Mouse (Mus musculus): ENCODE measurements around the gene Cmss1. TPM values are rescaled to one million over a fixed set of nuclear protein-coding genes. Genes with fewer than 3 reads are reported as not detected.

Cmss1 gene
- polyA plus RNA-seq, 1 experiment from 2014 or later, result 27.5 TPM

GRCm38 (mm10) chr16:57495476-57496203, 111.0 kb downstream of the Cmss1 start:
- Histone ChIP-seq H3K27me3 (replicated peaks) (no peaks in the 10 kb centered on the region), H3K9ac (no peak overlapping the region), H3K27ac (ENCODE audit: poor library complexity, severe bottlenecking) (no peak overlapping the region), H3K9me3 (replicated peaks) (no peaks in the 10 kb centered on the region), H3K36me3 (no peaks in the 10 kb centered on the region), H3K4me2 (no peak overlapping the region), H3K4me3 (no peak overlapping the region), H3K4me1 (replicated peaks) (peaks cover 14% of the 10 kb centered on the region)
- WGBS, result 73% methylated on average over 10 of the region's 10 CpGs
- ATAC-seq (ENCODE audit: insufficient number of reproducible peaks, low FRiP score), result no peak

DNA sequence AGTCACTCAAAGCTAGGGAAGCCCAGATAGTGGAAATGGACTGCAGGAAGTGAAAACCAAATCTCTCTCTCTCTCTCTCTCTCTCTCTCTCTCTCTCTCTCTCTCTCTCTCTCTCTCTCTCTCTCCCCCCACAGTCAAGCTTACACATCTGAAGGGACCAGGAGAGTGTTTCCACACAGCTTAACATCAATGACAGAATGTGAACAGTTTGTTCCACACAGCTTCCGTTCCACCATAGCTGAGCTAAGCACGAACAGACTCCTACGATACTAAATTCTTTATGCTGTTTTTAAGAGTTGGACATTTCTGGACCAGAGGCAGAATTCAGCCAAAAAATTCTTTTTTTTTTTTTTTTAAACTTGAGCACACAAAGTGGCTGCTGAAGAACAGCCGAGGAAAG, 114.8 kb downstream of the Cmss1 start:
- Histone ChIP-seq H3K36me3 (no peaks in the 10 kb centered on the region), H3K27me3 (replicated peaks) (no peaks in the 10 kb centered on the region), H3K4me3 (no peak overlapping the region), H3K9ac (no peak overlapping the region), H3K27ac (ENCODE audit: poor library complexity, severe bottlenecking) (no peak overlapping the region), H3K9me3 (replicated peaks) (no peaks in the 10 kb centered on the region), H3K4me2 (no peak overlapping the region), H3K4me1 (replicated peaks) (peaks cover 11% of the 10 kb centered on the region)
- ATAC-seq (ENCODE audit: insufficient number of reproducible peaks, low FRiP score), result no peak
- WGBS, result 81% methylated on average over 4 of the region's 4 CpGs

DNA sequence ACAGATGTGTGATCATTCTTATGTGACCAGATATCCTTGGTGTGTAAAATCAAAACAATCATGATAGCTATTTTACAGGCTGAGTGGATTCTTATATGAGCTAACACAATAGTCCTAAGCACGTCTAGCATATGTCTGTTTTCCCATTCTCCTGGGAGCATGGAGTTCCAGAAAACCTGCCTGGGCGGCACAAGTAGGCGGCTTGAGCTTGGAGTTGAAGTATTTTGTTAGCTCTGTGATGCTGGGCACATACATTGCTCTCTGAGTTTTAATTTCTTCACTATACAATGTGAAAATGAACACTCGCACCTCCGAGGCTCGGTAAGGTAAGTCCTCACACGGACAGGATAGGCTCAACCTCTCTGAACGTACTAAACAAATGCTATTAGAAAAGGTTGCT, 116.0 kb downstream of the Cmss1 start:
- WGBS, result 91% methylated on average over 8 of the region's 8 CpGs
- no peak overlapping the region for H3K9ac ChIP-seq
- H3K27me3 ChIP-seq (replicated peaks), result no peaks in the 10 kb centered on the region
- no peaks in the 10 kb centered on the region; the same call in 1 of the 2 replicates for H3K4me1 ChIP-seq (replicated peaks)
- H3K9me3 ChIP-seq (replicated peaks), result no peaks in the 10 kb centered on the region
- no peak overlapping the region for H3K4me3 ChIP-seq
- H3K36me3 ChIP-seq, result no peaks in the 10 kb centered on the region
- H3K4me2 ChIP-seq, result no peak overlapping the region
- no peak overlapping the region for H3K27ac ChIP-seq (ENCODE audit: poor library complexity, severe bottlenecking)
- no peak for ATAC-seq (ENCODE audit: insufficient number of reproducible peaks, low FRiP score)

GRCm38 (mm10) chr16:57488661-57489060, 118.0 kb downstream of the Cmss1 start:
- Histone ChIP-seq H3K9me3 (replicated peaks) (no peaks in the 10 kb centered on the region), H3K27me3 (replicated peaks) (no peaks in the 10 kb centered on the region), H3K4me1 (replicated peaks) (peaks cover 8% of the 10 kb centered on the region), H3K4me2 (no peak overlapping the region), H3K4me3 (no peak overlapping the region), H3K36me3 (no peaks in the 10 kb centered on the region), H3K9ac (no peak overlapping the region), H3K27ac (ENCODE audit: poor library complexity, severe bottlenecking) (no peak overlapping the region)
- no peak for ATAC-seq (ENCODE audit: insufficient number of reproducible peaks, low FRiP score)

DNA sequence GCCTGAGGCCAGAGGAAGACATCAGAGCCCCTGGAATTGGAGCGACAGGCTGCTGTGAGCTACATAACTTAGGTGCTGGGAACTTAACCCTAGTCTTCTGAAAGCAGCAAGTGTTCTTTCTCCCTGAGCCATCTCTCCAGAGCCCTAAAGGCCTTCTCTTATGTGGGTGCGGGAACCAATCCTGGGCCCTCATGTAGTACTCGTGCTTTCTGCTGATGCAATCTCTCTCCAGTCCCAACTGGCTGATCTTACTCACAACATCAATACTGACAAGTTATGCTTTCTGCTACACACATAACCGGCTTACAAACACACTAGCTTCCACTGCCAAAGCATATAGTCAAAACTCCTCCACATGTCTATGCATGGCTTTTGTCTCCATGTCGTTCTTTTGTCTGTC, 120.4 kb downstream of the Cmss1 start:
- H3K27ac ChIP-seq (ENCODE audit: poor library complexity, severe bottlenecking), result no peak overlapping the region

GRCm38 (mm10) chr16:57485265-57485664, 121.4 kb downstream of the Cmss1 start:
- no peaks in the 10 kb centered on the region for H3K9me3 ChIP-seq (replicated peaks)
- no peaks in the 10 kb centered on the region for H3K27me3 ChIP-seq (replicated peaks)
- no peaks in the 10 kb centered on the region for H3K36me3 ChIP-seq
- WGBS, result 45% methylated on average over 9 of the region's 9 CpGs
- ATAC-seq (ENCODE audit: insufficient number of reproducible peaks, low FRiP score), result 0 out of 2 replicates have a peak, but pooled peaks have one; percentile 29
- H3K4me2 ChIP-seq, result no peak overlapping the region
- H3K4me1 ChIP-seq (replicated peaks), result peaks cover 19% of the 10 kb centered on the region
- H3K27ac ChIP-seq (ENCODE audit: poor library complexity, severe bottlenecking), result no peak overlapping the region
- no peak overlapping the region for H3K4me3 ChIP-seq
- H3K9ac ChIP-seq, result no peak overlapping the region

More for the DNA sequence above, 120.4 kb downstream of the Cmss1 start:
- Histone ChIP-seq H3K4me1 (replicated peaks) (peaks cover 13% of the 10 kb centered on the region), H3K9me3 (replicated peaks) (no peaks in the 10 kb centered on the region), H3K4me2 (no peak overlapping the region), H3K9ac (no peak overlapping the region), H3K4me3 (no peak overlapping the region), H3K36me3 (no peaks in the 10 kb centered on the region), H3K27me3 (replicated peaks) (no peaks in the 10 kb centered on the region)
- no peak for ATAC-seq (ENCODE audit: insufficient number of reproducible peaks, low FRiP score)
- 87% methylated on average over 5 of the region's 5 CpGs for WGBS

DNA sequence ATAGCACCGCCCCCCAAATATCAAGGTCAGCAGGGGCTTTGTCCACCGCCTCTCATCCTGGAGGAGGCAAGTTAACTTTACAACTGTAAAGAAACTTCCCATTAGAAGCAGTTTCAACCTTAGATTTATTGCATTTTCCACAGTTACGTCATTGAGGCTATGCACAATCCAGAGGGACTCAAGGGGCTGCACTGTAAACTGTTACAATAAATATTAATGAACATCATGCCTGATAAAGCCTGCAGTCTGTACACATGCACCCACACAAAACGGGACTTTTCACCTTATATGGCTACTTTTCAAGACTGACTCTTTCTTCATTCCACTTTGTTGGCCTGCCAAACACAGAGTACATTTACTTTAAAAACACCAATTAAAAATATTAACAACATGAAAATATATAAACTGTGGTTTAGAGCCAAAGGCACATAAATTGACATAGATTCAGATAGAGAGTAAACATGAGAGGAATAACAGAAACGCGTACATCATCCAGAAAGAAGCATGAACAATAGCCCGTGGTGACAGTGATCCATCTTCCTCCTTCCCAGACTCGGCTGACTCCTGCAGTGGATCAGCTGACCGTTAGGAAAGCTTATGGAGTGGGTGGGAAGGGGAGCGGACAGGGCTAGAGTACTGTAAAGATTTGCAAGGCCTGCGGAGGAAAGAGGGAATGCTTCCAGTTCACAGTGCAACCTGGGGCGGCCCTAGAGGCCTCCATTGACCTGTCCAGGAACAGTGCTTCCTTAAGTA, 122.4 kb downstream of the Cmss1 start:
- Histone ChIP-seq H3K4me1 (replicated peaks) (peaks cover 23% of the 10 kb centered on the region), H3K4me3 (no peak overlapping the region), H3K36me3 (no peaks in the 10 kb centered on the region), H3K27ac (ENCODE audit: poor library complexity, severe bottlenecking) (no peak overlapping the region), H3K4me2 (no peak overlapping the region), H3K9ac (no peak overlapping the region), H3K27me3 (replicated peaks) (no peaks in the 10 kb centered on the region), H3K9me3 (replicated peaks) (no peaks in the 10 kb centered on the region)
- WGBS, result 67% methylated on average over 12 of the region's 12 CpGs
- ATAC-seq (ENCODE audit: insufficient number of reproducible peaks, low FRiP score), result no peak

DNA sequence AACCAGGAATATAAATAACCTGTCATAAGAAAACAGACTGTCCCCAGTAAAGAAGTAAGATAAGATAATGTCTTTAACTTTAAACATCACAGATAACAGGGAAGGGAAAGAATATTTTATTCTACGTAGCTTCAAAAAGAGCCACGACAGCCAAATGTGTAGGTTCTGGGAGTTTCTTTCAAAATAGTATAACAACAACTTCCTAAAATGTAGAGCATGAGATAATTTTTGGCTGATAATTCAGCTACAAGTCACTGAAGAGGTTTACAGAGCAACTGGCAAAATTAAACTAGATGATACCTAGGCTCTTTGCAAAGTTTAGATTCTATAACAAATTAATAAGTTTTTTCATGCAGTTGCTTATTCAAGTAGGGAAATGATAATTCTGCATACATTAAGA, 123.2 kb downstream of the Cmss1 start:
- Histone ChIP-seq H3K4me3 (no peak overlapping the region), H3K4me1 (replicated peaks) (peaks cover 23% of the 10 kb centered on the region), H3K36me3 (no peaks in the 10 kb centered on the region), H3K9me3 (replicated peaks) (no peaks in the 10 kb centered on the region), H3K27ac (ENCODE audit: poor library complexity, severe bottlenecking) (no peak overlapping the region), H3K4me2 (no peak overlapping the region), H3K27me3 (replicated peaks) (no peaks in the 10 kb centered on the region), H3K9ac (no peak overlapping the region)
- 24% methylated on average over 2 of the region's 2 CpGs for WGBS
- ATAC-seq (ENCODE audit: insufficient number of reproducible peaks, low FRiP score), result no peak

- 31% methylated on average over 4 of the region's 4 CpGs for WGBS
- Histone ChIP-seq H3K36me3 (no peaks in the 10 kb centered on the region), H3K4me2 (no peak overlapping the region), H3K4me3 (no peak overlapping the region), H3K27me3 (replicated peaks) (no peaks in the 10 kb centered on the region), H3K4me1 (replicated peaks) (peaks cover 23% of the 10 kb centered on the region), H3K9ac (no peak overlapping the region), H3K27ac (ENCODE audit: poor library complexity, severe bottlenecking) (0 out of 2 replicates have a peak overlapping the region, but pooled peaks have one; percentile 38), H3K9me3 (replicated peaks) (no peaks in the 10 kb centered on the region)
- no peak for ATAC-seq (ENCODE audit: insufficient number of reproducible peaks, low FRiP score)
These were observed 123.8 kb downstream of the Cmss1 start for GRCm38 (mm10) chr16:57482911-57483310.

- whole genome bisulfite sequencing, result 61% methylated on average over 6 of the region's 6 CpGs
- no peak for ATAC-seq (ENCODE audit: insufficient number of reproducible peaks, low FRiP score)
- H3K27me3 ChIP-seq (replicated peaks), result no peaks in the 10 kb centered on the region
These were observed 124.4 kb downstream of the Cmss1 start for GRCm38 (mm10) chr16:57482264-57482663.

GRCm38 (mm10) chr16:57479776-57480175, 126.9 kb downstream of the Cmss1 start:
- peaks cover 9% of the 10 kb centered on the region for H3K9me3 ChIP-seq (replicated peaks)
- ATAC-seq (ENCODE audit: insufficient number of reproducible peaks, low FRiP score), result no peak
- H3K4me3 ChIP-seq, result no peak overlapping the region
- H3K4me1 ChIP-seq (replicated peaks), result peaks cover 23% of the 10 kb centered on the region
- no peak overlapping the region; the same call in 1 of the 2 replicates for H3K27ac ChIP-seq (ENCODE audit: poor library complexity, severe bottlenecking)
- no peaks in the 10 kb centered on the region for H3K36me3 ChIP-seq
- H3K4me2 ChIP-seq, result no peak overlapping the region
- H3K9ac ChIP-seq, result no peak overlapping the region
- no peaks in the 10 kb centered on the region for H3K27me3 ChIP-seq (replicated peaks)
- 46% methylated on average over 5 of the region's 5 CpGs for WGBS

More at GRCm38 (mm10) chr16:57482264-57482663, 124.4 kb downstream of the Cmss1 start:
- H3K9ac ChIP-seq, result no peak overlapping the region
- peaks cover 23% of the 10 kb centered on the region for H3K4me1 ChIP-seq (replicated peaks)
- H3K9me3 ChIP-seq (replicated peaks), result no peaks in the 10 kb centered on the region
- H3K36me3 ChIP-seq, result no peaks in the 10 kb centered on the region
- no peak overlapping the region for H3K4me3 ChIP-seq
- no peak overlapping the region for H3K4me2 ChIP-seq
- H3K27ac ChIP-seq (ENCODE audit: poor library complexity, severe bottlenecking), result no peak overlapping the region
